8 mouse cellular contexts compared by ENCODE assay signal in genomic region chr12:109441366-109441765, GRCm38 (mm10). TPM values are rescaled to one million over a fixed set of nuclear protein-coding genes. Genes with fewer than 3 reads are reported as not detected.
A peak's percentile ranks its signal among the peaks of the same experiment; 100 is the strongest.
DNase-seq lines count a peak whose midpoint lies in the region; ATAC-seq and TF ChIP-seq lines count a peak whose summit lies in the region.

No protein-coding gene starts in this region.

- peak overlapping the region; percentile 8; the same call in 1 of the 2 replicates for H3K27ac ChIP-seq in forebrain, embryonic 13.5 days
- H3K27ac ChIP-seq in forebrain, postnatal 0 days (ENCODE audit: low read depth, low read length), result no peak overlapping the region
- H3K27ac ChIP-seq in neural tube, embryonic 13.5 days (replicated peaks), result peak overlapping the region; percentile 28; the same call in 1 of the 2 replicates
- H3K27ac ChIP-seq in lung, embryonic 14.5 days (ENCODE audit: low read depth), result peak overlapping the region; percentile 62; the same call in 1 of the 2 replicates
- no peak overlapping the region for H3K27ac ChIP-seq in kidney, embryonic 14.5 days (ENCODE audit: low read depth, low read length)

- H3K4me2 ChIP-seq in forebrain, embryonic 13.5 days, result no peak overlapping the region
- no peak overlapping the region for H3K4me2 ChIP-seq in forebrain, postnatal 0 days (ENCODE audit: low read depth)
- no peak overlapping the region for H3K4me2 ChIP-seq in neural tube, embryonic 13.5 days
- no peak overlapping the region for H3K4me2 ChIP-seq in lung, embryonic 14.5 days
- H3K4me2 ChIP-seq in kidney, embryonic 14.5 days (replicated peaks; ENCODE audit: low read depth, low read length), result no peak overlapping the region

- no peak for ATAC-seq in forebrain, embryonic 13.5 days
- no peak for ATAC-seq in forebrain, postnatal 0 days
- no peak for ATAC-seq in neural tube, embryonic 13.5 days (ENCODE audit: low read depth)
- ATAC-seq in lung, embryonic 14.5 days (ENCODE audit: insufficient read depth), result no peak
- ATAC-seq in kidney, embryonic 14.5 days (ENCODE audit: low FRiP score, low TSS enrichment), result no peak

- H3K36me3 ChIP-seq in forebrain, embryonic 13.5 days (ENCODE audit: poor library complexity, severe bottlenecking), result no peaks in the 10 kb centered on the region
- H3K36me3 ChIP-seq in forebrain, postnatal 0 days (ENCODE audit: insufficient read depth), result no peaks in the 10 kb centered on the region
- H3K36me3 ChIP-seq in neural tube, embryonic 13.5 days, result no peaks in the 10 kb centered on the region
- H3K36me3 ChIP-seq in lung, embryonic 14.5 days (ENCODE audit: insufficient read depth), result no peaks in the 10 kb centered on the region
- H3K36me3 ChIP-seq in kidney, embryonic 14.5 days (ENCODE audit: control insufficient read depth, insufficient read depth, low read length), result no peaks in the 10 kb centered on the region

- 30% methylated on average over 6 of the region's 6 CpGs for WGBS in forebrain, embryonic 13.5 days
- WGBS in forebrain, postnatal 0 days, result 19% methylated on average over 6 of the region's 6 CpGs
- 24% methylated on average over 6 of the region's 6 CpGs for WGBS in neural tube, embryonic 13.5 days
- WGBS in lung, embryonic 14.5 days, result 24% methylated on average over 6 of the region's 6 CpGs
- 54% methylated on average over 6 of the region's 6 CpGs for WGBS in kidney, embryonic 14.5 days

- peaks cover 84% of the 10 kb centered on the region for H3K4me1 ChIP-seq in forebrain, embryonic 13.5 days
- H3K4me1 ChIP-seq in forebrain, postnatal 0 days (ENCODE audit: insufficient read depth), result no peaks in the 10 kb centered on the region; the same call in 1 of the 2 replicates
- peaks cover 78% of the 10 kb centered on the region for H3K4me1 ChIP-seq in neural tube, embryonic 13.5 days (replicated peaks)
- peaks cover 55% of the 10 kb centered on the region for H3K4me1 ChIP-seq in lung, embryonic 14.5 days (ENCODE audit: insufficient read depth)
- peaks cover 29% of the 10 kb centered on the region for H3K4me1 ChIP-seq in kidney, embryonic 14.5 days (ENCODE audit: control insufficient read depth, insufficient read depth, low read length)

- no peak overlapping the region for H3K4me3 ChIP-seq in forebrain, embryonic 13.5 days
- no peak overlapping the region for H3K4me3 ChIP-seq in forebrain, postnatal 0 days (ENCODE audit: low read depth, low read length)
- H3K4me3 ChIP-seq in neural tube, embryonic 13.5 days, result no peak overlapping the region
- no peak overlapping the region for H3K4me3 ChIP-seq in lung, embryonic 14.5 days (ENCODE audit: low read depth, low read length)
- no peak overlapping the region for H3K4me3 ChIP-seq in kidney, embryonic 14.5 days (ENCODE audit: low read length)

- DNase-seq in forebrain, postnatal 0 days, result no peak
- no peak for DNase-seq in neural tube, embryonic 10.5 days (ENCODE audit: extremely low spot score, low spot score)
- peak; percentile 72 for DNase-seq in lung, embryonic 14.5 days
- peak; percentile 74 to 75 for DNase-seq in spleen, postnatal 36 days (ENCODE audit: low spot score in 2 of 2)
- DNase-seq in kidney, adult 9 months, result no peak

- H3K9me3 ChIP-seq in forebrain, embryonic 13.5 days (replicated peaks), result no peaks in the 10 kb centered on the region
- no peaks in the 10 kb centered on the region for H3K9me3 ChIP-seq in forebrain, postnatal 0 days (ENCODE audit: low read length)
- no peaks in the 10 kb centered on the region for H3K9me3 ChIP-seq in neural tube, embryonic 13.5 days
- no peaks in the 10 kb centered on the region for H3K9me3 ChIP-seq in lung, embryonic 14.5 days (ENCODE audit: low read depth, low read length)
- no peaks in the 10 kb centered on the region for H3K9me3 ChIP-seq in kidney, embryonic 14.5 days (ENCODE audit: control insufficient read depth, low read length)

- peaks cover 11% of the 10 kb centered on the region; the same call in 1 of the 2 replicates for H3K27me3 ChIP-seq in forebrain, embryonic 13.5 days
- H3K27me3 ChIP-seq in forebrain, postnatal 0 days (ENCODE audit: insufficient read depth, low read length), result peaks cover 14% of the 10 kb centered on the region
- peaks cover 57% of the 10 kb centered on the region for H3K27me3 ChIP-seq in neural tube, embryonic 13.5 days
- H3K27me3 ChIP-seq in lung, embryonic 14.5 days (ENCODE audit: insufficient read depth, low read length), result no peaks in the 10 kb centered on the region
- no peaks in the 10 kb centered on the region; the same call in 1 of the 2 replicates for H3K27me3 ChIP-seq in kidney, embryonic 14.5 days (ENCODE audit: control insufficient read depth, insufficient read depth, low read length)

- no peak for TF ChIP-seq CTCF in forebrain, postnatal 0 days (IDR thresholded peaks at IDR 0.05; ENCODE audit: low read depth)
- TF ChIP-seq CTCF in lung, embryonic 14.5 days (IDR thresholded peaks at IDR 0.05; ENCODE audit: low read depth), result no peak

- H3K9ac ChIP-seq in forebrain, embryonic 13.5 days, result no peak overlapping the region
- H3K9ac ChIP-seq in forebrain, postnatal 0 days, result no peak overlapping the region
- no peak overlapping the region for H3K9ac ChIP-seq in neural tube, embryonic 13.5 days
- H3K9ac ChIP-seq in lung, embryonic 14.5 days, result no peak overlapping the region
- no peak overlapping the region for H3K9ac ChIP-seq in kidney, embryonic 14.5 days (ENCODE audit: low read depth, low read length)

RNA-seq across cellular contexts. Expression of gene Dlk1, which starts 11.3 kb away (rescaled TPM):
- 69.3 and 118 TPM in 2 replicates for polyA plus RNA-seq in forebrain, embryonic 13.5 days (2015; fragmentation: Nextera tagmentation; extraction: Ambion mirVana)
- 16.5 and 35.8 TPM in 2 replicates for total RNA-seq in forebrain, postnatal 0 days (2014; rRNA removed)
- 12.6 and 18.8 TPM in 2 replicates for polyA plus RNA-seq in forebrain, postnatal 0 days (2015; fragmentation: Nextera tagmentation; extraction: Ambion mirVana)
- 77.7 and 96.5 TPM in 2 replicates for polyA plus RNA-seq in neural tube, embryonic 13.5 days (2015; fragmentation: Nextera tagmentation; extraction: Ambion mirVana)
- 468 and 481 TPM in 2 replicates for polyA plus RNA-seq in lung, embryonic 14.5 days (2014; fragmentation: Nextera tagmentation; extraction: Ambion mirVana)
- polyA plus RNA-seq in kidney, embryonic 14.5 days (2014; fragmentation: Nextera tagmentation; extraction: Ambion mirVana), result 51.1 and 52.4 TPM in 2 replicates

Comparison
In these comparisons a context has a peak if more than half of its experiments do, and no peak if none do; other contexts are left out.
1. H3K27ac ChIP-seq: peak in forebrain, embryonic 13.5 days (single experiment), neural tube, embryonic 13.5 days (single experiment) and lung, embryonic 14.5 days (single experiment); none in forebrain, postnatal 0 days (single experiment) and kidney, embryonic 14.5 days (single experiment).
2. DNase-seq: peak in lung, embryonic 14.5 days (single experiment) and spleen, postnatal 36 days (2 of 2); none in forebrain, postnatal 0 days (single experiment), neural tube, embryonic 10.5 days (single experiment) and kidney, adult 9 months (single experiment).